In the genomic region with DNA sequence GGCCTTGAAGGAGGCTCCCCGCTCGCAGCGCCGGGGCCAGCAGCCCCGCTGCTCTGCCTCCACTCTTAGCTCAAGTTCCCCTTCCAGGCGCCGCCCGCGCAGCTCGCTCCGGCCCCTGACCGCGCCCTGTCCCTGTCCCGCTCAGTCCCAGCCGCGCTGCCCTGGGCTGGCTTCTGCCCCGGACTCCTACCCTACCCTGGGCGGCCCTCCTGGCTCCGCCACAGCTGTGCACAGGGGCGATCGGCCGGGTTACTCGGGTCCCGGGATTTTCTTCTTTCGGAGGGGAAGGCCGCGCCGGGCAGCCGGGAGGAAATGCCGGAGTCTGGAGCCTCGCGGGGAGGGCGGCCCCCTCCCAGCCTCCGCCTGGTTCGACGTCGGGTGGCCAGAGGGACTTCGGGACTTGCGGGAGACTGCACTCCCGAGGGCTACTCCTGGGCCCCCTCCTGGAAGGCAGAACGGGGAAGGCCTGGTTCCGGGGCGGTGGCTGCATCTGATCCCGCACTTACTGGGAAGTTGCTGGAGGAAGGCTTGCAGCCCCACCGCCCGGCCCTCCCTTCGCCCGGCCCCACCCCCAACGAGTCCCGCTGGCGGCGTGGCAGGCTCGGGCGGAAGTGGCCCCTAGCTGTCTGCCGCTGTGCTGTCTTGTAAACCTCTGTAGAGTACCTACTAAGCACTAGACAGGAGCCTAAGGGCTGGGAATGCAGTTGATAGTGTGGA, we compare ENCODE assay signal across 8 mouse cellular contexts. TPM values are rescaled to one million over a fixed set of nuclear protein-coding genes. Genes with fewer than 3 reads are reported as not detected.
DNase-seq lines count a peak whose midpoint lies in the region; ATAC-seq and TF ChIP-seq lines count a peak whose summit lies in the region.

Itpripl2 (minus strand) TSS at position 545 of the 717 bp plus-strand sequence.

- TF ChIP-seq POLR2A in embryonic fibroblast, embryonic 13.5 days (IDR thresholded peaks at IDR 0.05; ENCODE audit: low read depth, low read length) = peak; percentile 86

- peak; percentile 29 to 60 for DNase-seq in spleen, adult 18-20 months
- no peak for DNase-seq in spleen, adult 12 weeks (ENCODE audit: low spot score)
- peak; percentile 86 for DNase-seq in kidney, postnatal 0 days (ENCODE audit: low spot score)
- DNase-seq in lung, embryonic 14.5 days = peak; percentile 87
- peak; percentile 18 to 42 for DNase-seq in thymus, adult 18-20 months

- no peak for TF ChIP-seq CTCF in embryonic fibroblast, embryonic 13.5 days (IDR thresholded peaks at IDR 0.05; ENCODE audit: borderline replicate concordance, insufficient read depth, low read length)
- TF ChIP-seq CTCF in kidney, postnatal 0 days (IDR thresholded peaks at IDR 0.05; ENCODE audit: low read depth) = 0 out of 2 replicates have a peak, but pooled peaks have one; percentile 15
- no peak; the same call in 1 of the 2 replicates for TF ChIP-seq CTCF in lung, embryonic 14.5 days (IDR thresholded peaks at IDR 0.05; ENCODE audit: low read depth)

- H3K36me3 ChIP-seq in heart, embryonic 15.5 days = 0 out of 2 replicates have a peak, but pooled peaks cover 5% of the 10 kb centered on the region
- no peaks in the 10 kb centered on the region for H3K36me3 ChIP-seq in kidney, postnatal 0 days (ENCODE audit: insufficient read depth, low read length)
- peaks cover 19% of the 10 kb centered on the region for H3K36me3 ChIP-seq in lung, embryonic 14.5 days (ENCODE audit: insufficient read depth)
- H3K36me3 ChIP-seq in neural tube, embryonic 13.5 days = no peaks in the 10 kb centered on the region

- under 1% methylated on average over 55 of the region's 55 CpGs for WGBS in heart, embryonic 15.5 days
- 0% methylated on average over 47 of the region's 55 CpGs for WGBS in kidney, postnatal 0 days
- under 1% methylated on average over 55 of the region's 55 CpGs for WGBS in lung, embryonic 14.5 days
- under 1% methylated on average over 54 of the region's 55 CpGs for WGBS in neural tube, embryonic 13.5 days

- peak within 1 kb of the TSS; percentile 64 for H3K4me3 ChIP-seq in embryonic fibroblast, embryonic 13.5 days (ENCODE audit: insufficient read depth, low read length)
- peak within 1 kb of the TSS; percentile 68 for H3K4me3 ChIP-seq in heart, embryonic 15.5 days
- H3K4me3 ChIP-seq in kidney, postnatal 0 days (replicated peaks; ENCODE audit: low read depth, low read length) = peak within 1 kb of the TSS; percentile 70
- peak within 1 kb of the TSS; percentile 74 for H3K4me3 ChIP-seq in lung, embryonic 14.5 days (ENCODE audit: low read depth, low read length)
- peak within 1 kb of the TSS; percentile 55 for H3K4me3 ChIP-seq in neural tube, embryonic 13.5 days

- peaks cover 17% of the 10 kb centered on the region for H3K27me3 ChIP-seq in heart, embryonic 15.5 days
- no peaks in the 10 kb centered on the region for H3K27me3 ChIP-seq in kidney, postnatal 0 days (ENCODE audit: insufficient read depth, low read length)
- peaks cover 10% of the 10 kb centered on the region; the same call in 1 of the 2 replicates for H3K27me3 ChIP-seq in lung, embryonic 14.5 days (ENCODE audit: insufficient read depth, low read length)
- peaks cover 59% of the 10 kb centered on the region for H3K27me3 ChIP-seq in neural tube, embryonic 13.5 days

- H3K4me1 ChIP-seq in embryonic fibroblast, embryonic 13.5 days (ENCODE audit: control insufficient read depth, insufficient read depth, low read length) = 0 out of 2 replicates have a peak, but pooled peaks cover 4% of the 10 kb centered on the region
- peaks cover 43% of the 10 kb centered on the region for H3K4me1 ChIP-seq in heart, embryonic 15.5 days (replicated peaks)
- peaks cover 9% of the 10 kb centered on the region; the same call in 1 of the 2 replicates for H3K4me1 ChIP-seq in kidney, postnatal 0 days (replicated peaks; ENCODE audit: insufficient read depth, low read length)
- peaks cover 28% of the 10 kb centered on the region for H3K4me1 ChIP-seq in lung, embryonic 14.5 days (ENCODE audit: insufficient read depth)
- peaks cover 39% of the 10 kb centered on the region for H3K4me1 ChIP-seq in neural tube, embryonic 13.5 days (replicated peaks)

- peak within 1 kb of the TSS; percentile 80 for H3K9ac ChIP-seq in heart, embryonic 15.5 days
- H3K9ac ChIP-seq in kidney, postnatal 0 days (ENCODE audit: low read depth, low read length) = peak within 1 kb of the TSS; percentile 90
- H3K9ac ChIP-seq in lung, embryonic 14.5 days = peak within 1 kb of the TSS; percentile 95
- peak within 1 kb of the TSS; percentile 73 for H3K9ac ChIP-seq in neural tube, embryonic 13.5 days

- no peaks in the 10 kb centered on the region for H3K9me3 ChIP-seq in heart, embryonic 15.5 days (replicated peaks)
- H3K9me3 ChIP-seq in kidney, postnatal 0 days (replicated peaks; ENCODE audit: low read length) = no peaks in the 10 kb centered on the region
- H3K9me3 ChIP-seq in lung, embryonic 14.5 days (ENCODE audit: low read depth, low read length) = no peaks in the 10 kb centered on the region
- H3K9me3 ChIP-seq in neural tube, embryonic 13.5 days = no peaks in the 10 kb centered on the region

- peak; percentile 81 for ATAC-seq in heart, embryonic 15.5 days (replicated peaks; ENCODE audit: insufficient number of reproducible peaks, insufficient read depth, low FRiP score, low read depth)
- ATAC-seq in kidney, postnatal 0 days (replicated peaks; ENCODE audit: low FRiP score, low read depth) = peak; percentile 84
- ATAC-seq in lung, embryonic 14.5 days (ENCODE audit: insufficient read depth) = peak; percentile 90
- ATAC-seq in neural tube, embryonic 13.5 days (ENCODE audit: low read depth) = peak; percentile 91

- H3K4me2 ChIP-seq in heart, embryonic 15.5 days = peak within 1 kb of the TSS; percentile 84
- peak within 1 kb of the TSS; percentile 76 for H3K4me2 ChIP-seq in kidney, postnatal 0 days (ENCODE audit: low read length)
- H3K4me2 ChIP-seq in lung, embryonic 14.5 days = peak within 1 kb of the TSS; percentile 91
- H3K4me2 ChIP-seq in neural tube, embryonic 13.5 days = peak within 1 kb of the TSS; percentile 79

- peak within 1 kb of the TSS; percentile 89 for H3K27ac ChIP-seq in embryonic fibroblast, embryonic 13.5 days (ENCODE audit: insufficient read depth, low read length)
- H3K27ac ChIP-seq in heart, embryonic 15.5 days = peak within 1 kb of the TSS; percentile 85
- H3K27ac ChIP-seq in kidney, postnatal 0 days = peak within 1 kb of the TSS; percentile 93
- peak within 1 kb of the TSS; percentile 93 for H3K27ac ChIP-seq in lung, embryonic 14.5 days (ENCODE audit: low read depth)
- no peak within 1 kb of the TSS for H3K27ac ChIP-seq in neural tube, embryonic 13.5 days (replicated peaks)

RNA-seq across cellular contexts. Expression of gene Itpripl2, which starts in this region (rescaled TPM):
- 76.2 and 98.4 TPM in 2 replicates for polyA plus RNA-seq in embryonic fibroblast, embryonic 13.5 days (2011; ENCODE audit: insufficient read length, low read depth, missing spikeins)
- 4.8 and 5.7 TPM in 2 replicates for polyA plus RNA-seq in heart, embryonic 15.5 days (2015; fragmentation: Nextera tagmentation; extraction: Ambion mirVana)
- 4.8 and 5.0 TPM in 2 replicates for polyA plus RNA-seq in kidney, postnatal 0 days (2015; fragmentation: Nextera tagmentation; extraction: Ambion mirVana)
- polyA plus RNA-seq in lung, embryonic 14.5 days (2014; fragmentation: Nextera tagmentation; extraction: Ambion mirVana) = 4.0 and 4.1 TPM in 2 replicates
- polyA plus RNA-seq in neural tube, embryonic 13.5 days (2015; fragmentation: Nextera tagmentation; extraction: Ambion mirVana) = 1.6 and 2.0 TPM in 2 replicates

Comparison
In these comparisons a context has a peak if more than half of its experiments do, and no peak if none do; other contexts are left out.
1. RNA of gene Itpripl2 (polyA plus RNA-seq): 76.2 to 98.4 TPM in embryonic fibroblast, embryonic 13.5 days; 4.8 to 5.0 TPM in kidney, postnatal 0 days, 4.8 to 5.7 TPM in heart, embryonic 15.5 days, 4.0 to 4.1 TPM in lung, embryonic 14.5 days and 1.6 to 2.0 TPM in neural tube, embryonic 13.5 days; every median in the first group is over 10 times any median in the second.
2. Peak in every context shown above with its lines, with median percentiles within 50 percentile points of each other: H3K4me3 ChIP-seq, ATAC-seq, H3K4me2 ChIP-seq and H3K9ac ChIP-seq.